ENCODE assay signal across 7 mouse cellular contexts in genomic region chr1:181015558-181015957, GRCm38 (mm10). TPM values are rescaled to one million over a fixed set of nuclear protein-coding genes. Genes with fewer than 3 reads are reported as not detected.
DNase-seq lines count a peak whose midpoint lies in the region; ATAC-seq and TF ChIP-seq lines count a peak whose summit lies in the region.

No protein-coding gene starts in this region.

- no peak for ATAC-seq in heart, embryonic 12.5 days (ENCODE audit: insufficient number of reproducible peaks, low FRiP score)
- no peak; the same call in 1 of the 2 replicates for ATAC-seq in midbrain, embryonic 15.5 days (replicated peaks)

- no peak overlapping the region for H3K4me3 ChIP-seq in thymus, adult 2 months (ENCODE audit: control insufficient read depth, insufficient read depth, low read length)
- H3K4me3 ChIP-seq in cerebellum, adult 2 months (replicated peaks; ENCODE audit: insufficient read depth, low read depth, low read length): no peak overlapping the region
- H3K4me3 ChIP-seq in heart, embryonic 12.5 days: no peak overlapping the region
- H3K4me3 ChIP-seq in midbrain, embryonic 15.5 days: no peak overlapping the region

- TF ChIP-seq CTCF in thymus, adult 2 months (IDR thresholded peaks at IDR 0.05; ENCODE audit: borderline replicate concordance, control insufficient read depth, extremely low read depth, insufficient read depth, low read length, poor library complexity): no peak
- no peak for TF ChIP-seq CTCF in cerebellum, adult 2 months (IDR thresholded peaks at IDR 0.05; ENCODE audit: borderline replicate concordance, insufficient read depth, low read depth, low read length)

- H3K9me3 ChIP-seq in heart, embryonic 12.5 days (replicated peaks): no peaks in the 10 kb centered on the region
- no peaks in the 10 kb centered on the region for H3K9me3 ChIP-seq in midbrain, embryonic 15.5 days

- H3K9ac ChIP-seq in heart, embryonic 12.5 days: no peak overlapping the region
- H3K9ac ChIP-seq in midbrain, embryonic 15.5 days: no peak overlapping the region

- intact Hi-C loops in left cerebral cortex, postnatal 4 days (cut with DNase I): no loop called here

- H3K27me3 ChIP-seq in thymus, adult 2 months (ENCODE audit: control insufficient read depth, insufficient read depth, low read length): no peaks in the 10 kb centered on the region
- no peaks in the 10 kb centered on the region for H3K27me3 ChIP-seq in cerebellum, adult 2 months (ENCODE audit: control insufficient read depth, insufficient read depth, low read length)
- H3K27me3 ChIP-seq in heart, embryonic 12.5 days (replicated peaks): peaks cover 14% of the 10 kb centered on the region; the same call in 1 of the 2 replicates
- H3K27me3 ChIP-seq in midbrain, embryonic 15.5 days (replicated peaks): peaks cover 4% of the 10 kb centered on the region; the same call in 1 of the 2 replicates

- peaks cover 23% of the 10 kb centered on the region for H3K4me1 ChIP-seq in thymus, adult 2 months (replicated peaks; ENCODE audit: control insufficient read depth, insufficient read depth, low read length)
- H3K4me1 ChIP-seq in cerebellum, adult 2 months (ENCODE audit: control insufficient read depth, insufficient read depth, low read length): peaks cover 28% of the 10 kb centered on the region
- H3K4me1 ChIP-seq in heart, embryonic 12.5 days (replicated peaks): peaks cover 30% of the 10 kb centered on the region
- H3K4me1 ChIP-seq in midbrain, embryonic 15.5 days: peaks cover 10% of the 10 kb centered on the region

- no peaks in the 10 kb centered on the region for H3K36me3 ChIP-seq in thymus, adult 2 months (ENCODE audit: control insufficient read depth, insufficient read depth, low read length)
- no peaks in the 10 kb centered on the region for H3K36me3 ChIP-seq in heart, embryonic 12.5 days
- H3K36me3 ChIP-seq in midbrain, embryonic 15.5 days (replicated peaks): no peaks in the 10 kb centered on the region

- TF ChIP-seq POLR2A in thymus, adult 2 months (IDR thresholded peaks at IDR 0.05; ENCODE audit: control insufficient read depth, extremely low read depth, insufficient read depth, low read length, poor library complexity): no peak
- no peak for TF ChIP-seq POLR2A in cerebellum, adult 2 months (IDR thresholded peaks at IDR 0.05; ENCODE audit: borderline replicate concordance, insufficient read depth, low read length)

- peak overlapping the region; percentile 100; the same call in 1 of the 2 replicates for H3K4me2 ChIP-seq in heart, embryonic 12.5 days
- no peak overlapping the region for H3K4me2 ChIP-seq in midbrain, embryonic 15.5 days

- DNase-seq in thymus, adult 2 months: no peak
- DNase-seq in thymus, postnatal 14 days: no peak
- DNase-seq in cerebellum, adult 2 months: peak; percentile 46 to 52
- peak; percentile 28 for DNase-seq in left cerebral cortex, postnatal 4 days
- peak; percentile 52 for DNase-seq in testis, postnatal 10 days (ENCODE audit: low spot score)

- peak overlapping the region; percentile 71; the same call in 1 of the 2 replicates for H3K27ac ChIP-seq in thymus, adult 2 months (ENCODE audit: control insufficient read depth, insufficient read depth, low read length)
- H3K27ac ChIP-seq in cerebellum, adult 2 months (ENCODE audit: insufficient read depth, low read length): peak overlapping the region; percentile 49; the same call in 1 of the 2 replicates
- 0 out of 2 replicates have a peak overlapping the region, but pooled peaks have one; percentile 59 for H3K27ac ChIP-seq in heart, embryonic 12.5 days (ENCODE audit: poor library complexity, severe bottlenecking)
- no peak overlapping the region for H3K27ac ChIP-seq in midbrain, embryonic 15.5 days

RNA-seq across cellular contexts. Expression of gene Ephx1, which starts 5.1 kb away (rescaled TPM):
- polyA plus RNA-seq in thymus, adult 2 months (2012; rRNA removed): 33.2 and 39.3 TPM in 2 replicates
- polyA plus RNA-seq in cerebellum, adult 2 months (2012; rRNA removed): 54.8 and 61.0 TPM in 2 replicates
- 5.0 and 5.1 TPM in 2 replicates for polyA plus RNA-seq in heart, embryonic 12.5 days (2016; fragmentation: Nextera tagmentation; extraction: Ambion mirVana)
- 1 to 10 TPM; 9.0 to 9.9 TPM for total RNA-seq in left cerebral cortex, postnatal 4 days (2021)
- polyA plus RNA-seq in midbrain, embryonic 15.5 days (2015; fragmentation: Nextera tagmentation; extraction: Ambion mirVana): 5.9 and 6.0 TPM in 2 replicates

RNA-seq across cellular contexts. Expression of gene 9130409I23Rik, which starts 35.5 kb away (rescaled TPM):
- polyA plus RNA-seq in thymus, adult 2 months (2012; rRNA removed): 0.06 and 0.09 TPM in 2 replicates
- 0.05 TPM in 1 of 2 replicates, not detected in the other for polyA plus RNA-seq in cerebellum, adult 2 months (2012; rRNA removed)
- not detected in 2 replicates for polyA plus RNA-seq in heart, embryonic 12.5 days (2016; fragmentation: Nextera tagmentation; extraction: Ambion mirVana)
- not detected for total RNA-seq in left cerebral cortex, postnatal 4 days (2021)
- polyA plus RNA-seq in midbrain, embryonic 15.5 days (2015; fragmentation: Nextera tagmentation; extraction: Ambion mirVana): not detected in 2 replicates

Comparison
In these comparisons a context has a peak if more than half of its experiments do, and no peak if none do; other contexts are left out.
1. DNase-seq: peak in cerebellum, adult 2 months (2 of 2), left cerebral cortex, postnatal 4 days (single experiment) and testis, postnatal 10 days (single experiment); none in thymus, adult 2 months (single experiment) and thymus, postnatal 14 days (single experiment).